Mouse (Mus musculus) kidney, embryonic 16.5 days (tissue): Measurements from ENCODE around the gene Hrk. TPM values are rescaled to one million over a fixed set of nuclear protein-coding genes. Genes with fewer than 3 reads are reported as not detected.

Experiments used
- ATAC-seq: fragments of 200-750 bp; cut with Nextera tagmentation; 2 replicates; pipeline ENCODE4 v1.8.0; 2017; ENCODE audit warnings: moderate TSS enrichment; ENCODE audit not compliant: low FRiP score, low TSS enrichment
- H3K27ac ChIP-seq: fragments of 300-500 bp; sonication (generic); 2 replicates; pipeline ENCODE4 v1.5.1; 2014; ENCODE audit warnings: low read length
- H3K27me3 ChIP-seq: fragments of 300-500 bp; sonication (generic); 2 replicates; pipeline ENCODE4 v1.6.1; 2014; ENCODE audit warnings: low read length, control low read depth, mixed read lengths; ENCODE audit not compliant: insufficient read depth
- H3K36me3 ChIP-seq: fragments of 300-500 bp; sonication (generic); 2 replicates; pipeline ENCODE4 v1.6.1; 2014; ENCODE audit warnings: low read length, control low read depth, mixed read lengths; ENCODE audit not compliant: insufficient read depth
- H3K4me1 ChIP-seq: fragments of 300-500 bp; sonication (generic); 2 replicates; pipeline ENCODE4 v1.6.1; 2014; ENCODE audit warnings: low read length, control low read depth, mixed read lengths; ENCODE audit not compliant: insufficient read depth
- H3K4me2 ChIP-seq: fragments of 300-500 bp; sonication (generic); replicated peaks from 2 replicates; pipeline ENCODE4 v1.6.1; 2014; ENCODE audit warnings: low read depth, low read length
- H3K4me3 ChIP-seq: fragments of 300-500 bp; sonication (generic); 2 replicates; pipeline ENCODE4 v1.5.1; 2014; ENCODE audit warnings: mild to moderate bottlenecking, low read length
- H3K9ac ChIP-seq: fragments of 300-500 bp; sonication (generic); replicated peaks from 2 replicates; pipeline ENCODE4 v1.6.1; 2014; ENCODE audit warnings: low read length
- H3K9me3 ChIP-seq: fragments of 300-500 bp; sonication (generic); 2 replicates; pipeline ENCODE4 v1.6.1; 2016; ENCODE audit warnings: low read length, control low read depth
- WGBS: fragments of 180-500 bp; shearing (Covaris S2); extraction: QIAGEN DNeasy Blood & Tissue Kit; methylation state at CpG from one replicate; pipeline ENCODE4 v1.1.7; 2014; 5-methylcytosine and 5-hydroxymethylcytosine counted together
- polyA plus RNA-seq: library from polyadenylated mRNA; unstranded; fragments of >200 nt; fragmentation: Nextera tagmentation; extraction: Ambion mirVana; gene quantifications from 2 replicates; pipeline ENCODE4 v1.2.1, GENCODE M21; 2015

Gene Hrk
- polyA plus RNA-seq, 1 experiment from 2014 or later: 0.09 TPM

DNA sequence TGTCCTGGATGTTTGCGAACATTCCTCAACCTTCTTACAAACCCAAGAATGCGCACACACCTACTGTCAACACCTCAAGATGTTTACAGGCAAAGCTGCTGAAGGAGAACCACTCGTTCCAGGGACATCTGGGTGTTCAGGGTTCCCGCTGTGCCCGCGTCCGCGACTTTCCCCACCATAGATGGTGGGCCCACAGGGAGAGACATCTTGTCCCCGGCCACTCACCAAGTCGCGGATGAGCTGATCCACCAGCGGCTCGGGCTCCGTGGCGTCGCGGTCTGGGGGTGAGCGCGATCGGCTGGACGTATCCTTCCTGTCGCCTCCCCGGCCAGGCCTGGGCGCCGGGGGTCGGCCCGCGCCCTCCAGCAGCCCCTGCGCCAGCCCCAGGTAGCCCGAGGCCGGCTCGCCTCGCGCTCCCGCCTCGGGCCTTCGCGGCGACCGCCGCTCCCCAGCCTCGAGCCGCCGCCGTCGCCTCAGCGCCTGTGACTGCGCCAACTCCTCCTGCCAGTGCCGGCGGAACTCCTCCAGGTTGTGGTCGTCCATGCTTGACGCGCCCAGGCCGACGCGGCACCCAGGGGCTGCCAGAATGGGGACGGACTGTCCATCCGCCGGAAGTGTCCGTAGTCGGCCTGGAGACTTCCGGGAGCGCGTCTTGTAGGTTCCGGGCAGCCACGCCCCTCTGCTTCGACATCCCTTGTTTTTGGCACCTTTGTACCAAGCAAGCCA is 9.4 kb upstream of the Hrk start, which contains the start of gene Fbxw8:
Gene Fbxw8, minus strand, starts transcription at position 626 of the 726 bp plus-strand sequence.
- Histone ChIP-seq H3K36me3 (peaks cover 7% of the 10 kb centered on the region; the same call in 1 of the 2 replicates), H3K9me3 (no peaks in the 10 kb centered on the region), H3K27me3 (no peaks in the 10 kb centered on the region), H3K4me2 (peak within 1 kb of the TSS; percentile 68), H3K4me3 (peak within 1 kb of the TSS; percentile 96), H3K4me1 (peaks cover 17% of the 10 kb centered on the region), H3K27ac (peak within 1 kb of the TSS; percentile 72), H3K9ac (peak within 1 kb of the TSS; percentile 89)
- WGBS: under 1% methylated on average over 63 of the region's 67 CpGs
- peak; percentile 92 for ATAC-seq

DNA sequence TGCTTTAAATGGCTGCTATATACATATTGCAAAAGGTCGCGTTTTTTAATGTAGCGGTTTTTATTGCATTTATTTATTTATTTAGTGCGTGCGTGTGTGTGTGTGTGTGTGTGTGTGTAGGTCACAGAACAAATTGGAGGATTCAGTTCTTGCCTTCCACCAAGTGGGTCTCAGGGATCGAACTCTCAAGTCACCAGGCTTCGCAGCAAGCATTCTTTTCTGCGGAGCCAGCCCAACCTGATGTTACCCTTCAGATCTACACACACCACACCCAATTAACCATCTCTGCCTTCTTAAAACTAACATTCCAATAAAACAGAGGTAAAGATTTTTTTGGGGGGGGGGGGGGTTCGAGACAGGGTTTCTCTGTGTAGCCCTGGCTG is 8.9 kb upstream of the Hrk start:
- peak overlapping the region; percentile 96 for H3K4me3 ChIP-seq
- H3K27me3 ChIP-seq: no peaks in the 10 kb centered on the region
- no peak overlapping the region for H3K27ac ChIP-seq
- H3K4me1 ChIP-seq: peaks cover 17% of the 10 kb centered on the region
- 18% methylated on average over 9 of the region's 9 CpGs for WGBS
- no peak for ATAC-seq
- peak overlapping the region; percentile 68 for H3K4me2 ChIP-seq
- peak overlapping the region; percentile 51 for H3K9ac ChIP-seq
- H3K36me3 ChIP-seq: peaks cover 7% of the 10 kb centered on the region; the same call in 1 of the 2 replicates
- no peaks in the 10 kb centered on the region for H3K9me3 ChIP-seq

DNA sequence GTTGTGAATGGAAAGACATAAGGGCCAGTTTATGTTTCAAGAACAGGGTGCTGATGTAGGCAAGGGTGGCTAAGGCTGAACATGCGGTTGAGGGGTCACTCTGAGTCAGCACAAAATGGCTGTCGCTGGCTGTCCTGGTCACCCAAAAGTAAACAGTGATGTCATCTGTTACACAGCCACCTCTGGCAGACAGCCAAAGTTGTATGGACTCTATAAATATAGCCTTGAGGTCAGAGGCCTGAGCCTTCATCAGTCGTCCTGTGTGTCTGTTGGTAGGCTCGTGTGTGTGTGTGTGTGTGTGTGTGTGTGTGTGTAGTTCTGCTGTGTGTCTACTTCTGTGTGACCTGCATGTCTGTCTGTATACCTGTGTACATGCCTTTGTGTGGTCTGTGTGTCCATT is 7.5 kb upstream of the Hrk start:
- Histone ChIP-seq H3K4me3 (no peak overlapping the region), H3K4me2 (no peak overlapping the region), H3K9ac (no peak overlapping the region), H3K36me3 (no peaks in the 10 kb centered on the region), H3K27ac (no peak overlapping the region), H3K9me3 (no peaks in the 10 kb centered on the region), H3K4me1 (peaks cover 17% of the 10 kb centered on the region), H3K27me3 (peaks cover 6% of the 10 kb centered on the region)
- no peak for ATAC-seq
- WGBS: 31% methylated on average over 4 of the region's 4 CpGs

DNA sequence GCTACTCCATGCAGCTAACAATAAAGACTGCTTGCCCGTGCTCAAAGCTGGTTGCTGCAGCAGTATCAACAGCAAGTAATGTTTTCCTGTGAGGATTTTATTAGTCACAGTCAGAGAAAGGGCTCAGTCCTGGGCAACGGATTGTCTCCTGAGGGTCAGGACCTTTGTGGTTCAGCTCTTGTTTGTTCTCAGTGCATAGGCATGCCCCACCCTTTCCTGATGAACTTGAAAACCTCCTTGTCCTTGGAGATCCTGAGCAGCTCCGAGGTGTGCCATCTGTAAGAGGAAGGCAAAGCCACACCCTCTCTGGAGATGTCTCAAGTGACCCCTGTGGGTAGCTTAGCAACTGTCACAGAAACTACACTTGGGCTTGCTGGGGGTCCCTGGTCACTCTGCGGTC is 3.8 kb upstream of the Hrk start:
- no peak overlapping the region for H3K4me2 ChIP-seq
- H3K27ac ChIP-seq: no peak overlapping the region
- H3K4me1 ChIP-seq: 0 out of 2 replicates have a peak, but pooled peaks cover under 1% of the 10 kb centered on the region
- WGBS: 34% methylated on average over 4 of the region's 4 CpGs
- no peak overlapping the region for H3K4me3 ChIP-seq
- ATAC-seq: no peak
- no peak overlapping the region for H3K9ac ChIP-seq
- no peaks in the 10 kb centered on the region for H3K9me3 ChIP-seq
- no peaks in the 10 kb centered on the region for H3K36me3 ChIP-seq
- peaks cover 26% of the 10 kb centered on the region for H3K27me3 ChIP-seq

DNA sequence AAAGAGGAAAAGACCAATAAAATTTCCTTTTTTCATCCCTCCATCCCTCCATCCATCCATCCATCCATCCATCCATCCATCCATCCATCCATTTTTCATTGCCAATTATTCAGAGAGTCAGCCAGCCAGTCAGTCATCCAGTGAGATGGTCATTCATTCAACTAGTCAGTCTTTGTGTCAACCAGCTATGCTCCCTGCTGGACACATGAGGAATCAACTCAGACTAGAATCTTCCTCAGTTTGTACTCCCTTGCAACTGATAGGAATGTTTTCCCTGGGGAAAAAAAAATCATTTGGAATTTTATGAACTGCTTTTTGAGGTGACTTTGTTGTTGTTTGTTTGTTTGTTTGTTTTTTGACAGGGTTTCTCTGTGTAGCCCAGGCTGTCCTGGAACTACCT is 1.0 kb downstream of the Hrk start:
- no peak overlapping the region for H3K9ac ChIP-seq
- no peaks in the 10 kb centered on the region for H3K9me3 ChIP-seq
- peaks cover 64% of the 10 kb centered on the region for H3K27me3 ChIP-seq
- peaks cover 10% of the 10 kb centered on the region; the same call in 1 of the 2 replicates for H3K4me1 ChIP-seq
- H3K4me2 ChIP-seq: no peak overlapping the region
- ATAC-seq: no peak
- no peak overlapping the region for H3K4me3 ChIP-seq
- H3K27ac ChIP-seq: no peak overlapping the region
- no peaks in the 10 kb centered on the region for H3K36me3 ChIP-seq

DNA sequence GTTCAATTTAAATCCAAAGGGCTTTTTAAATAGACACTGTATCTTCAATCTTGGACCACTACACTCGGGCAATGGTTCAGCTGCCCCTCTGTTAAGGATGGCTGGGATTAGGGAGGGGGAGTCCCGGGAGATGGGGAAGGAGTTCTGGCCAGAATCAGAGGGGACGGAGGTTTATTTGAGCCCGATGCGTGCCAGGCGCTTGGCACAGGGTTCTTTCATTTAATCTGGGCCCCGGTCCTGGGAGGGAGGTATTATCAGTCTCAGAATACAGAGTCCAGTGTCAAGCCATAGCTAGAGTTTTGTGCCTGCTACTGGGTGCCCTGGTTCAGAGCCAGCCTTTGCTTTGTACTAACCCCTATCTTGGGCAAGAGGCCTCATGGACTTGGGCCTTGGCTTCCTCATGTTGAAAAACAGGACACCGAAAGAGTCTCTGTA is 3.1 kb downstream of the Hrk start:
- no peak overlapping the region for H3K9ac ChIP-seq
- H3K4me3 ChIP-seq: no peak overlapping the region
- H3K36me3 ChIP-seq: no peaks in the 10 kb centered on the region
- WGBS: 57% methylated on average over 8 of the region's 8 CpGs
- H3K4me1 ChIP-seq: peaks cover 24% of the 10 kb centered on the region
- no peaks in the 10 kb centered on the region for H3K9me3 ChIP-seq
- no peak for ATAC-seq
- no peak overlapping the region for H3K27ac ChIP-seq
- no peak overlapping the region for H3K4me2 ChIP-seq
- H3K27me3 ChIP-seq: peaks cover 73% of the 10 kb centered on the region

DNA sequence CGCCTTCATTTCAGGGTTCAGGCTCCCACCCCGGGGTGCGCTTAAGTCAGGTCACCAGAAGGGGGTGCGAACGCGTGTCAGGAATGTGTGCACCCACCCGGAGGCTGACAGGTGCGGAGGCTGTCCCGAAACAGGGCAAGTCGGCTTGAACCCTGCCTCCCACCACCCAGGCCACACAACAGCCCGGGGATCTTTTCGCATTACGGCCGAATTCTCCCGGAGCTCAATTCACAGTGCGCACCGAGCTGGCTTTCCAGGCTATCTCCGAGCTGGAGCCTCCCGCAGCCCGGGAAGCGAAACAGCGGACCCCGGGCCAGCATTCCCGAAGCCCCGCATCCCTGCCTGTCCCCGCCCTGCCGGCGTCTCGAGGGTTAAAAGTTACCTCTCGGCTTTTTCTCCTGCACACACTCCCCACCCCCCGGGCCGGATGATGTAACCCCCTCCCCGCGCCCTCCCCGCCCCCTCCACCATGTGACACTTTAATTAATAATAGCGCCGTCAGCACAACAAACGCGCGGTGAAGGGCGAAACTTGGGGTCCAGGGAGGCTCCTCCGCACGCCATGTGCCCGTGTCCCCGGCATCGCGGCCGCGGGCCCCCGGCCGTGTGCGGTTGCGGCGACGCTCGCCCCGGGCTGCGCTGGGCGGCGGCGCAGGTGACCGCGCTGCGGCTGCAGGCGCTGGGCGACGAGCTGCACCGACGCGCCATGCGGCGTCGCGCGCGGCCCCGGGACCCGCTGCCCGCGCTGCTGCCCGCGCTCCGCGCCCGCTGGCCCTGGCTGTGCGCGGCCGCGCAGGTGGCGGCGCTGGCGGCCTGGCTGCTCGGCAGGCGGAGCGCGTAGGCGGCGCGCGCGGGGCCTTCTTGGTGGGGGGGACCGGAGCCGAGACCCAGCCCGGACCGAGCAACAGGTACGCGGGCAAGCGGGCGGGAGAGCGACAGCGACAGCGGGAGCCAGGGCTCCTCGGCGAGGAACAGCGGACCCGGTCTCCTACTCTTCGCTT is 5.1 kb downstream of the Hrk start:
- no peak; the same call in 1 of the 2 replicates for ATAC-seq
- Histone ChIP-seq H3K4me1 (peaks cover 26% of the 10 kb centered on the region), H3K9ac (peak overlapping the region; percentile 61), H3K9me3 (no peaks in the 10 kb centered on the region), H3K4me2 (peak overlapping the region; percentile 96), H3K36me3 (no peaks in the 10 kb centered on the region), H3K27ac (no peak overlapping the region), H3K4me3 (peak overlapping the region; percentile 55), H3K27me3 (peaks cover 78% of the 10 kb centered on the region)
- under 1% methylated on average over 106 of the region's 117 CpGs for WGBS

DNA sequence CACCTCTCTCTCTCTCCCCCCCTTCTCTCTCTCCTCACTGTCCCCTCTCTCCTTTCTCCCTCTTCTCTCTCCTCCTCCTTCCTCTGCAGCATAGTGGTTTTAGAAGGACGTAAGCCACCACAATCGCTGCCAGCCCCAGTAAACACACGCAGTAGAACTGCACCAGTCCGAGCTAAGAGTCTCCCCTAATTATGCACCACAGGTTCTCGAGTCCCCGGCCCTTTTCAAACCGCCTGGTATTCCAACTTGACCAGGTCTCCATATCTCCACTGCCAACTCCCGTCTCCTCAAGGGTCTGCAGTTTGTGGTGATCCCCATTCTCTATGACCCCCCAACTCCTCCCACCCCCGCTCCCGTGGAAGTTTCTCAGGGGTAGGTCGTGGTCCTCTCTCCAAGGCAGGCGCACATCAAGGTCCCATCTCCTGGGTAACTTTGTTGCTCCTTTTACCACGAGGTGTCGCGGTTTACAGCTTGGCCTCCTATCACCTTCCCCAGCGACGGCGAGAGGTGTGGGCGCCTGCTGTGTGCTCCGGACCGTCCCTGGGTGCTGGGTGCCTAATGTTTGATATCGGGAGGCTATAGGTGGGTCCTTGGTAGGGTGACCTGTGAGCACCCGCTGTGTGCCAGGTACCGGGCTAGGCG is 6.6 kb downstream of the Hrk start:
- H3K9me3 ChIP-seq: peaks cover 5% of the 10 kb centered on the region; the same call in 1 of the 2 replicates
- peaks cover 30% of the 10 kb centered on the region for H3K4me1 ChIP-seq
- no peak for ATAC-seq
- no peaks in the 10 kb centered on the region for H3K36me3 ChIP-seq
- 1% methylated on average over 25 of the region's 25 CpGs for WGBS
- H3K4me3 ChIP-seq: peak overlapping the region; percentile 45
- peak overlapping the region; percentile 53 for H3K4me2 ChIP-seq
- peaks cover 82% of the 10 kb centered on the region for H3K27me3 ChIP-seq
- H3K9ac ChIP-seq: no peak overlapping the region
- no peak overlapping the region for H3K27ac ChIP-seq

DNA sequence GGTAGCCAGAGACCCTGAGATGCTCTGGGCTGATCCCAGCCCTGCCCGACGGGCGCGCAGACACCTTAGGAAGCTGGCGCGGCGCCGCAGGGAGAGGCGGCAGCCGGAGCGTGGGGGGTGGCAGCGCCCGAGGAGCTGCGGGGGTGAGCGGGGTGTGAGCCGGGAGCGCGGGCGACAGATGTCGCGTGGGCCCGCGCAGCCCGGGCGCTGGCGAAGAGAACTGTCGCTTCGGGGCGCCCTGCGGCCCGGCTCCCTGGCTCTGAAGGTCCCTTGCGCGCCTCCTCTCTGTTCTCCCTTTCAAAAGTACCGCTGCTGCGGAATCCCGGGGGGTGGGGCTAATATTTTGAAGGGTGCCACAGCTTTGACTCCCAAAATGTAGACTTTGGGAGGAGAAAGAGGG is 7.2 kb downstream of the Hrk start:
- H3K9me3 ChIP-seq: peaks cover 5% of the 10 kb centered on the region; the same call in 1 of the 2 replicates
- no peak for ATAC-seq
- H3K4me1 ChIP-seq: peaks cover 30% of the 10 kb centered on the region
- H3K36me3 ChIP-seq: no peaks in the 10 kb centered on the region
- peak overlapping the region; percentile 45 for H3K4me3 ChIP-seq
- peak overlapping the region; percentile 53 for H3K4me2 ChIP-seq
- 0 out of 2 replicates have a peak overlapping the region, but pooled peaks have one; percentile 26 for H3K9ac ChIP-seq
- under 1% methylated on average over 35 of the region's 36 CpGs for WGBS
- H3K27me3 ChIP-seq: peaks cover 76% of the 10 kb centered on the region
- H3K27ac ChIP-seq: no peak overlapping the region
